Mouse (Mus musculus) heart, adult 2 months (tissue): ENCODE data around the gene 9130213A22Rik.

ENCODE experiments used
- CTCF ChIP-seq: fragments of 200-600 bp; IDR thresholded peaks from 2 replicates; pipeline ENCODE4 v1.8.1; 2022; ENCODE audit warnings: antibody characterized with exemption, mild to moderate bottlenecking, moderate library complexity
- EP300 ChIP-seq: fragments of 200-500 bp; IDR thresholded peaks from 2 replicates; pipeline ENCODE4 v1.6.1; 2011; ENCODE audit warnings: low read depth, low read length, control low read depth; ENCODE audit not compliant: insufficient read depth
- POLR2A ChIP-seq: fragments of 200-500 bp; IDR thresholded peaks from 2 replicates; pipeline ENCODE4 v1.6.1; 2011; ENCODE audit warnings: mild to moderate bottlenecking, low read depth, low read length, control low read depth; ENCODE audit not compliant: insufficient read depth

DNA sequence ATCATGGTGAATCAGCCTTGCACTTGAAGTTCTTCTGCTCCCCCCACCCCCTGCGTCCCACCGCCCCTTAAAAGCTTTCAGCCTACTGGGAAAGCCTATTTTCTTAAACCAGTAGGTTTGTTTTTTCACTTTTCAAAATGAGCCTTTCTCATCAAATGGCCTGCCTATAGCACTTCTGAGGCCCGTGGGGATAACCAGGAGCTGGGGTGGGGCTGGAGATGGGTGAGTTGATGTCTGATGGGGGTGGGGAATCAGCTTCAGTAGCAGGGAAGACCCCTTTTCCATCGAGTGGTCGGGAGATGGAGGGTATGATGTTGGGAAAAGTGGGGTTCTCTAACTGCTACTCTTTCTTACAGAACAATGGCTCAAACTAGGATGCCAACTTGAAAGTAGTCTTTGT, 5.5 kb downstream of the 9130213A22Rik start:
- no peak for TF ChIP-seq POLR2A
- no peak for TF ChIP-seq CTCF
- no peak for TF ChIP-seq EP300
